Mouse (Mus musculus): ENCODE measurements around the gene Nop16. TPM values are rescaled to one million over a fixed set of nuclear protein-coding genes. Genes with fewer than 3 reads are reported as not detected.

The Nop16 gene
- polyA plus RNA-seq, 1 experiment from 2014 or later, result 78.8 TPM

- WGBS, result 11% methylated on average over 13 of the region's 13 CpGs
- ATAC-seq (ENCODE audit: borderline replicate concordance, extremely low read depth, low FRiP score, low TSS enrichment), result no peak
- Histone ChIP-seq H3K9me3 (no peaks in the 10 kb centered on the region), H3K27me3 (no peaks in the 10 kb centered on the region), H3K9ac (peak overlapping the region; percentile 72), H3K4me1 (peaks cover 17% of the 10 kb centered on the region; the same call in 1 of the 2 replicates), H3K4me3 (peak overlapping the region; percentile 72), H3K27ac (peak overlapping the region; percentile 29; the same call in 1 of the 2 replicates), H3K4me2 (peak overlapping the region; percentile 97), H3K36me3 (no peaks in the 10 kb centered on the region)
These were observed 20.7 kb upstream of the Nop16 start for GRCm38 (mm10) chr13:54610613-54610971.

GRCm38 (mm10) chr13:54609301-54609700, 19.4 kb upstream of the Nop16 start:
- Histone ChIP-seq H3K4me2 (no peak overlapping the region), H3K9me3 (no peaks in the 10 kb centered on the region), H3K4me1 (peaks cover 17% of the 10 kb centered on the region; the same call in 1 of the 2 replicates), H3K27me3 (no peaks in the 10 kb centered on the region), H3K4me3 (no peak overlapping the region), H3K9ac (no peak overlapping the region), H3K36me3 (no peaks in the 10 kb centered on the region), H3K27ac (no peak overlapping the region)
- 28% methylated on average over 1 of the region's 1 CpGs for WGBS
- ATAC-seq (ENCODE audit: borderline replicate concordance, extremely low read depth, low FRiP score, low TSS enrichment), result no peak

GRCm38 (mm10) chr13:54608666-54609065, 18.8 kb upstream of the Nop16 start:
- no peak overlapping the region for H3K27ac ChIP-seq
- peaks cover 17% of the 10 kb centered on the region; the same call in 1 of the 2 replicates for H3K4me1 ChIP-seq
- no peak for ATAC-seq (ENCODE audit: borderline replicate concordance, extremely low read depth, low FRiP score, low TSS enrichment)
- no peak overlapping the region for H3K4me3 ChIP-seq
- H3K36me3 ChIP-seq, result no peaks in the 10 kb centered on the region
- WGBS, result 35% methylated on average over 8 of the region's 8 CpGs
- no peak overlapping the region for H3K9ac ChIP-seq
- no peaks in the 10 kb centered on the region for H3K27me3 ChIP-seq
- no peaks in the 10 kb centered on the region for H3K9me3 ChIP-seq
- no peak overlapping the region for H3K4me2 ChIP-seq

- no peak for ATAC-seq (ENCODE audit: borderline replicate concordance, extremely low read depth, low FRiP score, low TSS enrichment)
- peaks cover 17% of the 10 kb centered on the region; the same call in 1 of the 2 replicates for H3K4me1 ChIP-seq
- H3K27me3 ChIP-seq, result no peaks in the 10 kb centered on the region
- no peak overlapping the region for H3K9ac ChIP-seq
- H3K27ac ChIP-seq, result no peak overlapping the region
- no peak overlapping the region for H3K4me3 ChIP-seq
- no peaks in the 10 kb centered on the region for H3K9me3 ChIP-seq
- no peaks in the 10 kb centered on the region for H3K36me3 ChIP-seq
- 61% methylated on average over 3 of the region's 3 CpGs for WGBS
- no peak overlapping the region for H3K4me2 ChIP-seq
These were observed 18.1 kb upstream of the Nop16 start for GRCm38 (mm10) chr13:54608002-54608401.

GRCm38 (mm10) chr13:54607204-54607603, 17.3 kb upstream of the Nop16 start:
- Histone ChIP-seq H3K9me3 (no peaks in the 10 kb centered on the region), H3K27ac (no peak overlapping the region), H3K27me3 (no peaks in the 10 kb centered on the region), H3K4me1 (peaks cover 17% of the 10 kb centered on the region; the same call in 1 of the 2 replicates), H3K4me2 (no peak overlapping the region), H3K4me3 (no peak overlapping the region), H3K9ac (no peak overlapping the region), H3K36me3 (no peaks in the 10 kb centered on the region)
- no peak for ATAC-seq (ENCODE audit: borderline replicate concordance, extremely low read depth, low FRiP score, low TSS enrichment)
- 53% methylated on average over 5 of the region's 5 CpGs for WGBS

- no peak overlapping the region for H3K9ac ChIP-seq
- H3K9me3 ChIP-seq, result no peaks in the 10 kb centered on the region
- WGBS, result 67% methylated on average over 5 of the region's 5 CpGs
- no peak overlapping the region for H3K27ac ChIP-seq
- H3K4me2 ChIP-seq, result no peak overlapping the region
- 0 out of 2 replicates have a peak, but pooled peaks cover 6% of the 10 kb centered on the region for H3K4me1 ChIP-seq
- H3K4me3 ChIP-seq, result no peak overlapping the region
- H3K36me3 ChIP-seq, result no peaks in the 10 kb centered on the region
- ATAC-seq (ENCODE audit: borderline replicate concordance, extremely low read depth, low FRiP score, low TSS enrichment), result no peak
- H3K27me3 ChIP-seq, result no peaks in the 10 kb centered on the region
These were observed 15.5 kb upstream of the Nop16 start for GRCm38 (mm10) chr13:54605426-54605825.

- H3K4me2 ChIP-seq, result no peak overlapping the region
- H3K27me3 ChIP-seq, result no peaks in the 10 kb centered on the region
- 64% methylated on average over 4 of the region's 4 CpGs for WGBS
- no peaks in the 10 kb centered on the region for H3K36me3 ChIP-seq
- no peak overlapping the region for H3K9ac ChIP-seq
- no peak overlapping the region for H3K27ac ChIP-seq
- H3K9me3 ChIP-seq, result no peaks in the 10 kb centered on the region
- no peak for ATAC-seq (ENCODE audit: borderline replicate concordance, extremely low read depth, low FRiP score, low TSS enrichment)
- 0 out of 2 replicates have a peak, but pooled peaks cover 3% of the 10 kb centered on the region for H3K4me1 ChIP-seq
- no peak overlapping the region for H3K4me3 ChIP-seq
These were observed 14.3 kb upstream of the Nop16 start for GRCm38 (mm10) chr13:54604221-54604620.

GRCm38 (mm10) chr13:54603501-54603900, 13.6 kb upstream of the Nop16 start:
- no peak overlapping the region for H3K27ac ChIP-seq
- H3K4me1 ChIP-seq, result 0 out of 2 replicates have a peak, but pooled peaks cover under 1% of the 10 kb centered on the region
- H3K4me2 ChIP-seq, result no peak overlapping the region
- H3K9ac ChIP-seq, result no peak overlapping the region
- no peaks in the 10 kb centered on the region for H3K27me3 ChIP-seq
- H3K9me3 ChIP-seq, result no peaks in the 10 kb centered on the region
- H3K4me3 ChIP-seq, result no peak overlapping the region
- no peak for ATAC-seq (ENCODE audit: borderline replicate concordance, extremely low read depth, low FRiP score, low TSS enrichment)
- no peaks in the 10 kb centered on the region for H3K36me3 ChIP-seq

- Histone ChIP-seq H3K27me3 (no peaks in the 10 kb centered on the region), H3K4me2 (no peak overlapping the region), H3K9me3 (no peaks in the 10 kb centered on the region), H3K4me3 (no peak overlapping the region), H3K9ac (no peak overlapping the region), H3K4me1 (no peaks in the 10 kb centered on the region), H3K27ac (no peak overlapping the region), H3K36me3 (no peaks in the 10 kb centered on the region)
- ATAC-seq (ENCODE audit: borderline replicate concordance, extremely low read depth, low FRiP score, low TSS enrichment), result no peak
- WGBS, result 59% methylated on average over 3 of the region's 3 CpGs
These were observed 12.8 kb upstream of the Nop16 start for GRCm38 (mm10) chr13:54602639-54603111.

- Histone ChIP-seq H3K27ac (no peak overlapping the region), H3K4me2 (no peak overlapping the region), H3K9ac (no peak overlapping the region), H3K4me1 (peaks cover 7% of the 10 kb centered on the region; the same call in 1 of the 2 replicates), H3K36me3 (no peaks in the 10 kb centered on the region), H3K9me3 (no peaks in the 10 kb centered on the region), H3K4me3 (no peak overlapping the region), H3K27me3 (no peaks in the 10 kb centered on the region)
- WGBS, result 88% methylated on average over 12 of the region's 12 CpGs
- no peak for ATAC-seq (ENCODE audit: borderline replicate concordance, extremely low read depth, low FRiP score, low TSS enrichment)
These were observed 8.8 kb upstream of the Nop16 start for GRCm38 (mm10) chr13:54598622-54599143.

GRCm38 (mm10) chr13:54596870-54597269, 7.0 kb upstream of the Nop16 start:
- 42% methylated on average over 5 of the region's 5 CpGs for WGBS
- ATAC-seq (ENCODE audit: borderline replicate concordance, extremely low read depth, low FRiP score, low TSS enrichment), result no peak
- no peaks in the 10 kb centered on the region for H3K9me3 ChIP-seq
- H3K4me3 ChIP-seq, result no peak overlapping the region
- no peak overlapping the region for H3K4me2 ChIP-seq
- H3K27ac ChIP-seq, result no peak overlapping the region; the same call in 1 of the 2 replicates
- peaks cover 7% of the 10 kb centered on the region; the same call in 1 of the 2 replicates for H3K4me1 ChIP-seq
- peaks cover 7% of the 10 kb centered on the region; the same call in 1 of the 2 replicates for H3K36me3 ChIP-seq
- H3K27me3 ChIP-seq, result no peaks in the 10 kb centered on the region
- no peak overlapping the region for H3K9ac ChIP-seq

GRCm38 (mm10) chr13:54596107-54596690, 6.3 kb upstream of the Nop16 start:
- Histone ChIP-seq H3K27ac (no peak overlapping the region; the same call in 1 of the 2 replicates), H3K4me2 (no peak overlapping the region), H3K27me3 (no peaks in the 10 kb centered on the region), H3K9ac (no peak overlapping the region), H3K4me1 (peaks cover 13% of the 10 kb centered on the region), H3K9me3 (no peaks in the 10 kb centered on the region), H3K36me3 (peaks cover 7% of the 10 kb centered on the region; the same call in 1 of the 2 replicates), H3K4me3 (no peak overlapping the region)
- ATAC-seq (ENCODE audit: borderline replicate concordance, extremely low read depth, low FRiP score, low TSS enrichment), result no peak
- 69% methylated on average over 8 of the region's 8 CpGs for WGBS

All from lung, embryonic 15.5 days (tissue).